In the genomic region with DNA sequence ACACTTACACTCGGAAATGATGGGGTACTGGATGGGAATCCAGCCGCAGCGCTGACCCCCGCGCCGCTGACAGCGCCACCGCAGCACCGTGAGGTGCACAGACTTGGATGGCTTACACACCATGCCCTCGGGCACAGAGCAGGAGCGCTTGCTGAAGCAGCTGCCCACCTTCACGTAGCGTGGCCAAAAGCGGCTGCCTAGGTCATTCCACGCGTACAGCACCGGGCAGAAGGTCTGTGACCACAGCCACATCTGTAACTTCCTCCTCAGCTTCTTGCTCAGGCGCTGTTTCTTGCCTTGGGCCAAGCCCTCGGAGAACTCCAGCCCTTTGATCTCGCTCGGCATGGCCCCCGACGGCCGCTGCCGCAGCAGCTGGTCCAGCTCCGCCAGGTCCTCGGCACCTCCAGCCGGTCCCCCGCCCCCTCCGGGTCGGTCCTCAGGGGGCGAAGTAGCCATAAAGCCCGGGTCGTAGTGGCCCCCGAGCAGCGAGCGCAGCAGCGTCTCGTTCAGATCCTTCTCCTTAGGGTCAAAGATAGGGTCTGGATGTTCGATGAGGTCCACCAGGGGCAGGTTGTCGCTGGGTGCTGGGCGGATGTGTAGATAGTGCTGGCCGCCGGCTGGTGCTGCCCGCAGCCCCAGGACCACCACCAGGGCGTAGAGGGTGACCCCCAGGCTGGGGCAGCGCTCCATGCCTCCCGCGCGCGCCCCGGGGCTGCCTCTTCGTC, we compare ENCODE assay signal across 8 mouse cellular contexts. TPM values are rescaled to one million over a fixed set of nuclear protein-coding genes. Genes with fewer than 3 reads are reported as not detected.
DNase-seq lines count a peak whose midpoint lies in the region; TF ChIP-seq lines count a peak whose summit lies in the region.

No protein-coding gene starts in this region.

- no peaks in the 10 kb centered on the region for H3K36me3 ChIP-seq in C2C12 (ENCODE audit: control insufficient read depth, insufficient read depth)

- no peaks in the 10 kb centered on the region for H3K79me2 ChIP-seq in C2C12 (ENCODE audit: control insufficient read depth, insufficient read depth)

- peaks cover 16% of the 10 kb centered on the region for H3K27me3 ChIP-seq in C2C12 (ENCODE audit: control insufficient read depth, insufficient read depth, insufficient read length)

- no peak overlapping the region for H3K4me3 ChIP-seq in C2C12 (ENCODE audit: insufficient read depth, poor library complexity, severe bottlenecking)

- H3K79me3 ChIP-seq in C2C12 (ENCODE audit: low read depth) = no peaks in the 10 kb centered on the region

- TF ChIP-seq CTCF in C2C12 (IDR thresholded peaks at IDR 0.05; ENCODE audit: control insufficient read depth, insufficient read depth, insufficient read length) = no peak

- intact Hi-C loops in heart, postnatal 36 days (cut with DNase I) = loop anchor here (5.0 kb wide), 1 partner anchor 314 kb away; no protein-coding TSS in a partner anchor
- intact Hi-C loops in left cerebral cortex, postnatal 4 days (cut with DNase I) = loop anchor here (2.0 to 10.0 kb wide), 3 partner anchors 137 to 623 kb away; no protein-coding TSS in a partner anchor

- peak; percentile 15 to 17 for DNase-seq in cerebellum, postnatal 14 days
- no peak for DNase-seq in cerebellum, adult 9-11 months
- DNase-seq in embryo, embryonic 9.5 days (ENCODE audit: extremely low spot score) = peak; percentile 77
- DNase-seq in heart, postnatal 36 days = peak; percentile 3 to 16
- DNase-seq in left cerebral cortex, postnatal 4 days = peak; percentile 18
- DNase-seq in neural tube, embryonic 10.5 days (ENCODE audit: extremely low spot score, low spot score) = peak; percentile 74
- peak; percentile 41 for DNase-seq in thymus, postnatal 4 days

- H3ac ChIP-seq in C2C12 (ENCODE audit: control insufficient read depth, insufficient read length, low read depth) = peak overlapping the region; percentile 50

TF ChIP-seq in C2C12, 6 proteins besides CTCF, POLR2A, EP300 and RAD21:
- TF ChIP-seq MYOD1 (IDR thresholded peaks at IDR 0.05; ENCODE audit: control insufficient read depth, insufficient read length, low read depth) = no peak
- TF ChIP-seq USF1 (IDR thresholded peaks at IDR 0.05; ENCODE audit: low read depth) = no peak

RNA-seq across cellular contexts. Expression of a gene that starts 0.6 kb away (rescaled TPM):
- 1.1 TPM for polyA plus RNA-seq in C2C12 (2012; fragmentation: generic; extraction: Trizol)
- total RNA-seq in heart, postnatal 36 days (2021) = under 1 TPM; 0.22 to 0.60 TPM
- total RNA-seq in left cerebral cortex, postnatal 4 days (2021) = 1 to 10 TPM; 7.1 to 8.1 TPM

Comparison
In these comparisons a context has a peak if more than half of its experiments do, and no peak if none do; other contexts are left out.
1. RNA of a gene that starts 0.6 kb away (total RNA-seq): 7.1 to 8.1 TPM in left cerebral cortex, postnatal 4 days; 0.22 to 0.60 TPM in heart, postnatal 36 days; every median in the first group is over 4 times any median in the second.